Mouse (Mus musculus) lung, embryonic 15.5 days (tissue): ENCODE measurements around the gene Rap1b. TPM values are rescaled to one million over a fixed set of nuclear protein-coding genes. Genes with fewer than 3 reads are reported as not detected.

Source experiments
- ATAC-seq: fragments of 200-750 bp; cut with Nextera tagmentation; 2 replicates; pipeline ENCODE4 v1.8.0; 2017; ENCODE audit warnings: moderate number of reproducible peaks, borderline replicate concordance; ENCODE audit not compliant: low FRiP score, low TSS enrichment; ENCODE audit errors: extremely low read depth
- H3K27ac ChIP-seq: fragments of 300-500 bp; sonication (generic); 2 replicates; pipeline ENCODE4 v1.5.1; 2015; ENCODE audit warnings: moderate library complexity, mild to moderate bottlenecking, inconsistent platforms
- H3K27me3 ChIP-seq: fragments of 300-500 bp; sonication (generic); 2 replicates; pipeline ENCODE4 v1.6.1; 2015; ENCODE audit warnings: inconsistent platforms
- H3K36me3 ChIP-seq: fragments of 300-500 bp; sonication (generic); 2 replicates; pipeline ENCODE4 v1.6.1; 2015; ENCODE audit warnings: inconsistent platforms
- H3K4me1 ChIP-seq: fragments of 300-500 bp; sonication (generic); 2 replicates; pipeline ENCODE4 v1.6.1; 2015; ENCODE audit warnings: inconsistent platforms
- H3K4me2 ChIP-seq: fragments of 300-500 bp; sonication (generic); 2 replicates; pipeline ENCODE4 v1.6.1; 2015; ENCODE audit warnings: inconsistent platforms, mild to moderate bottlenecking, moderate library complexity
- H3K4me3 ChIP-seq: fragments of 300-500 bp; sonication (generic); 2 replicates; pipeline ENCODE4 v1.5.1; 2015; ENCODE audit warnings: mild to moderate bottlenecking, inconsistent platforms
- H3K9ac ChIP-seq: fragments of 300-500 bp; sonication (generic); 2 replicates; pipeline ENCODE4 v1.6.1; 2015; ENCODE audit warnings: inconsistent platforms
- H3K9me3 ChIP-seq: fragments of 300-500 bp; sonication (generic); 2 replicates; pipeline ENCODE4 v1.6.1; 2016; ENCODE audit warnings: inconsistent platforms
- WGBS: fragments of 180-500 bp; shearing (Covaris S2); methylation state at CpG from one replicate; pipeline ENCODE4 v1.1.7; 2015; 5-methylcytosine and 5-hydroxymethylcytosine counted together
- polyA plus RNA-seq: library from polyadenylated mRNA; unstranded; fragments of >200 nt; fragmentation: Nextera tagmentation; extraction: Ambion mirVana; gene quantifications from 2 replicates; pipeline ENCODE4 v1.2.1, GENCODE M21; 2015

Gene Rap1b
- polyA plus RNA-seq, 1 experiment from 2014 or later = 219 TPM

- H3K4me1 ChIP-seq = no peaks in the 10 kb centered on the region
- no peak overlapping the region for H3K9ac ChIP-seq
- ATAC-seq = no peak
- H3K36me3 ChIP-seq = peaks cover 21% of the 10 kb centered on the region
- no peaks in the 10 kb centered on the region for H3K27me3 ChIP-seq
- H3K9me3 ChIP-seq = no peaks in the 10 kb centered on the region
- 73% methylated on average over 11 of the region's 11 CpGs for WGBS
- H3K4me2 ChIP-seq = no peak overlapping the region
- H3K4me3 ChIP-seq = no peak overlapping the region
- no peak overlapping the region for H3K27ac ChIP-seq
Observed at GRCm38 (mm10) chr10:117810506-117810905, 35.3 kb downstream of the Rap1b start.

- H3K9ac ChIP-seq = no peak overlapping the region
- WGBS = 73% methylated on average over 6 of the region's 6 CpGs
- no peak overlapping the region for H3K4me2 ChIP-seq
- no peak overlapping the region for H3K4me3 ChIP-seq
- H3K4me1 ChIP-seq = no peaks in the 10 kb centered on the region
- H3K27me3 ChIP-seq = no peaks in the 10 kb centered on the region
- no peak for ATAC-seq
- H3K36me3 ChIP-seq = peaks cover 10% of the 10 kb centered on the region
- H3K9me3 ChIP-seq = no peaks in the 10 kb centered on the region
- H3K27ac ChIP-seq = no peak overlapping the region
Observed at GRCm38 (mm10) chr10:117808068-117808467, 37.8 kb downstream of the Rap1b start.

GRCm38 (mm10) chr10:117805919-117806318, 39.9 kb downstream of the Rap1b start:
- Histone ChIP-seq H3K9ac (no peak overlapping the region), H3K36me3 (no peaks in the 10 kb centered on the region), H3K27ac (no peak overlapping the region), H3K4me1 (no peaks in the 10 kb centered on the region), H3K4me3 (no peak overlapping the region), H3K27me3 (no peaks in the 10 kb centered on the region), H3K4me2 (no peak overlapping the region), H3K9me3 (no peaks in the 10 kb centered on the region)
- ATAC-seq = no peak
- WGBS = 50% methylated on average over 9 of the region's 9 CpGs

- Histone ChIP-seq H3K4me1 (no peaks in the 10 kb centered on the region), H3K4me2 (no peak overlapping the region), H3K9ac (no peak overlapping the region), H3K27me3 (no peaks in the 10 kb centered on the region), H3K36me3 (no peaks in the 10 kb centered on the region), H3K4me3 (no peak overlapping the region), H3K9me3 (no peaks in the 10 kb centered on the region), H3K27ac (no peak overlapping the region)
- 82% methylated on average over 31 of the region's 31 CpGs for WGBS
- no peak for ATAC-seq
Observed at GRCm38 (mm10) chr10:117803870-117804850, 41.7 kb downstream of the Rap1b start.

GRCm38 (mm10) chr10:117801886-117802285, 43.9 kb downstream of the Rap1b start:
- no peak overlapping the region for H3K4me2 ChIP-seq
- 91% methylated on average over 9 of the region's 9 CpGs for WGBS
- H3K9ac ChIP-seq = no peak overlapping the region
- no peak overlapping the region for H3K27ac ChIP-seq
- no peaks in the 10 kb centered on the region for H3K9me3 ChIP-seq
- no peaks in the 10 kb centered on the region for H3K27me3 ChIP-seq
- H3K36me3 ChIP-seq = no peaks in the 10 kb centered on the region
- no peak for ATAC-seq
- no peaks in the 10 kb centered on the region for H3K4me1 ChIP-seq
- no peak overlapping the region for H3K4me3 ChIP-seq

- H3K9ac ChIP-seq = no peak overlapping the region
- no peaks in the 10 kb centered on the region for H3K4me1 ChIP-seq
- ATAC-seq = no peak
- no peak overlapping the region for H3K4me3 ChIP-seq
- WGBS = 71% methylated on average over 11 of the region's 11 CpGs
- no peaks in the 10 kb centered on the region for H3K27me3 ChIP-seq
- H3K27ac ChIP-seq = no peak overlapping the region
- no peaks in the 10 kb centered on the region for H3K9me3 ChIP-seq
- H3K4me2 ChIP-seq = no peak overlapping the region
- no peaks in the 10 kb centered on the region for H3K36me3 ChIP-seq
Observed at GRCm38 (mm10) chr10:117799806-117800205, 46.0 kb downstream of the Rap1b start.

GRCm38 (mm10) chr10:117798436-117799035, 47.3 kb downstream of the Rap1b start:
- no peaks in the 10 kb centered on the region for H3K27me3 ChIP-seq
- no peaks in the 10 kb centered on the region for H3K9me3 ChIP-seq
- 0 out of 2 replicates have a peak, but pooled peaks cover 1% of the 10 kb centered on the region for H3K4me1 ChIP-seq
- no peak for ATAC-seq
- no peak overlapping the region for H3K27ac ChIP-seq
- no peaks in the 10 kb centered on the region for H3K36me3 ChIP-seq
- no peak overlapping the region for H3K9ac ChIP-seq
- no peak overlapping the region for H3K4me2 ChIP-seq
- H3K4me3 ChIP-seq = no peak overlapping the region
- WGBS = 60% methylated on average over 6 of the region's 6 CpGs

GRCm38 (mm10) chr10:117797684-117798083, 48.2 kb downstream of the Rap1b start:
- Histone ChIP-seq H3K4me1 (peaks cover 7% of the 10 kb centered on the region; the same call in 1 of the 2 replicates), H3K4me2 (no peak overlapping the region), H3K36me3 (no peaks in the 10 kb centered on the region), H3K27ac (no peak overlapping the region), H3K9me3 (no peaks in the 10 kb centered on the region), H3K4me3 (no peak overlapping the region), H3K9ac (no peak overlapping the region), H3K27me3 (no peaks in the 10 kb centered on the region)
- WGBS = 66% methylated on average over 7 of the region's 7 CpGs
- no peak for ATAC-seq

- Histone ChIP-seq H3K27me3 (no peaks in the 10 kb centered on the region), H3K4me3 (no peak overlapping the region), H3K9me3 (no peaks in the 10 kb centered on the region), H3K36me3 (no peaks in the 10 kb centered on the region), H3K9ac (no peak overlapping the region), H3K4me2 (no peak overlapping the region), H3K27ac (no peak overlapping the region), H3K4me1 (peaks cover 7% of the 10 kb centered on the region; the same call in 1 of the 2 replicates)
- no peak for ATAC-seq
- WGBS = 82% methylated on average over 12 of the region's 12 CpGs
Observed at GRCm38 (mm10) chr10:117797106-117797505, 48.7 kb downstream of the Rap1b start.

- no peak overlapping the region for H3K27ac ChIP-seq
- peaks cover 15% of the 10 kb centered on the region for H3K4me1 ChIP-seq
- no peak overlapping the region for H3K4me3 ChIP-seq
- 93% methylated on average over 7 of the region's 7 CpGs for WGBS
- no peak overlapping the region for H3K4me2 ChIP-seq
- H3K9me3 ChIP-seq = no peaks in the 10 kb centered on the region
- no peaks in the 10 kb centered on the region for H3K36me3 ChIP-seq
- no peaks in the 10 kb centered on the region for H3K27me3 ChIP-seq
- ATAC-seq = no peak
- H3K9ac ChIP-seq = no peak overlapping the region
Observed at GRCm38 (mm10) chr10:117796181-117796580, 49.7 kb downstream of the Rap1b start.

- no peaks in the 10 kb centered on the region for H3K9me3 ChIP-seq
- peaks cover 18% of the 10 kb centered on the region for H3K4me1 ChIP-seq
- no peak overlapping the region for H3K4me3 ChIP-seq
- H3K27ac ChIP-seq = no peak overlapping the region
- no peak for ATAC-seq
- H3K4me2 ChIP-seq = no peak overlapping the region
- 63% methylated on average over 4 of the region's 4 CpGs for WGBS
- no peaks in the 10 kb centered on the region for H3K27me3 ChIP-seq
- no peak overlapping the region for H3K9ac ChIP-seq
- H3K36me3 ChIP-seq = no peaks in the 10 kb centered on the region
Observed at GRCm38 (mm10) chr10:117795206-117795605, 50.6 kb downstream of the Rap1b start.

- WGBS = 65% methylated on average over 11 of the region's 11 CpGs
- H3K9ac ChIP-seq = no peak overlapping the region
Observed at GRCm38 (mm10) chr10:117793436-117794030, 52.3 kb downstream of the Rap1b start.

More at GRCm38 (mm10) chr10:117793436-117794030, 52.3 kb downstream of the Rap1b start:
- ATAC-seq = no peak
- no peaks in the 10 kb centered on the region for H3K36me3 ChIP-seq
- peaks cover 18% of the 10 kb centered on the region for H3K4me1 ChIP-seq
- H3K9me3 ChIP-seq = no peaks in the 10 kb centered on the region
- peak overlapping the region; percentile 61 for H3K4me2 ChIP-seq
- H3K27ac ChIP-seq = peak overlapping the region; percentile 87
- H3K27me3 ChIP-seq = no peaks in the 10 kb centered on the region
- peak overlapping the region; percentile 99 for H3K4me3 ChIP-seq
